Mouse (Mus musculus) thymus, postnatal 36 days (tissue): ENCODE results near the gene Pyroxd2.
"Not testable (repeated sequence)": the region's sequence is repeated elsewhere in the genome, so short reads cannot be mapped to it uniquely, and the experiment has no call there.

Source experiments
- DNase-seq, 2 experiments: peaks; one replicate each; pipeline ENCODE4 v3.0.0; 2022; ENCODE audit warnings: mixed read lengths in 2 of 2

Gene Pyroxd2

DNA sequence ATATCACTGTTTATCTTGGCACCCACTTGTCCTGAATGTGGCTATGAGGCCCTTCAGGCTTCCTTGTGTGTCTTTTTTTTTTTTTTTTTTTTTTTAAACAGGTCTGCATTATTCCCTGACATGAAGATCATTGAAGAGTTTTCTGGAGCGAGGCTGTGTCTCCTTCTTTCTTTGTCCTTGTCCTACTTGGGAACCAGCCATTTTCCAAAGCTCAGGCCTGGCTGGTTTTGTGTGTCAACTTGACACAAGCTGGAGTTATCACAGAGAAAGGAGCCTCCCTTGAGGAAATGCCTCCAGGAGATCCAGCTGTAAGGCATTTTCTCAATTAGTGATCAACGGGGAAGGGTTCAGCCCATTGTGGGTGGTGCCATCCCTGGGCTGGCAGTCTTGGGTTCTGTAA lies 69.8 kb downstream of the Pyroxd2 start:
- not testable (repeated sequence) for DNase-seq

DNA sequence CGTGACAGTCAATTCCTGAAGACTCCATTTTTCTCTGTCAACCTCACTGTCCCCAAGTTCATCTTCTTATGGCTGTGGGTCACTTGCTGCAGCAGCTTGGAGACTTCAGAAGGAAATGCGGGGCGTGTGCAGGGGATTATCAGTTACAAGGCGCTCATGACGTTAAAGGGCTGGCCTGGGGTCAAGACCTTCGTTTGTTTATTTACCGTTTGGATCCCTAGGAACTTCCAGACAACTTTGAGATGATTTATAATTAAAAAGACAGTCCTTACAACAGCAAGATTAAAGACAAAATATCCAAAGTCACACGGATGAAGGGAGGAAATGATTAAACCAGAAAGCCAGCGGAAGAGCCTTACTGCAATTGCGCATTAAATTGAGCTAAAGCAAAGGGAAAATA lies 74.4 kb downstream of the Pyroxd2 start:
- no peak for DNase-seq

DNA sequence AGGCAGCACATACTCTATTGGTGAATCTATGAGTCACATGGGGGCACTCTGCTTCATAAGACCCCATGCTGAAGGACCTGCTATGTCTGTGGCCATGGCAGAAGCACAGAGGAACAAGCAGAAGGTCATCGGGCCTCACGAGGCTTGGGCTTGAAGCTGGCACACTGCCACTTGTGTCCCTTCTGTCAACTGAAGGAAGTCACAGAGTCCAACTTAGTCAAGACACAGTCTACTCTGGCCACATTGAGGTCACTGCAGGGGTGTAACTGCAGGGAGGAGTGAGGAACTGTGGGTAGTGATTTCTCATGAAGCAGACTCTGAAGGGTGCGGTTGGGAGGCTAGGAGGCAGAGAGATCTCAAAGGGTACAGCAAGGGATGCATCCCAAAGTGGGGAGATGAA lies 75.1 kb downstream of the Pyroxd2 start:
- DNase-seq = no peak

- no peak for DNase-seq
Measured at GRCm38 (mm10) chr19:42676931-42677330, 75.6 kb downstream of the Pyroxd2 start.
